Mouse (Mus musculus) testis, adult 2 months (tissue): ENCODE data around the gene Pa2g4. TPM values are rescaled to one million over a fixed set of nuclear protein-coding genes. Genes with fewer than 3 reads are reported as not detected.

Experiments used
- H3K27ac ChIP-seq: fragments of 200-500 bp; 2 replicates; pipeline ENCODE4 v1.5.1; 2012; ENCODE audit warnings: low read depth, low read length; ENCODE audit not compliant: control insufficient read depth, insufficient read depth
- H3K27me3 ChIP-seq: fragments of 200-500 bp; 2 replicates; pipeline ENCODE4 v1.6.1; 2012; ENCODE audit warnings: mild to moderate bottlenecking, low read length, moderate library complexity; ENCODE audit not compliant: control insufficient read depth, insufficient read depth
- H3K36me3 ChIP-seq: fragments of 200-500 bp; 2 replicates; pipeline ENCODE4 v1.6.1; 2012; ENCODE audit warnings: mild to moderate bottlenecking, low read length; ENCODE audit not compliant: control insufficient read depth, insufficient read depth
- H3K4me1 ChIP-seq: fragments of 200-500 bp; 2 replicates; pipeline ENCODE4 v1.6.1; 2012; ENCODE audit warnings: low read length; ENCODE audit not compliant: control insufficient read depth, insufficient read depth
- H3K4me3 ChIP-seq: fragments of 200-500 bp; 2 replicates; pipeline ENCODE4 v1.5.1; 2012; ENCODE audit warnings: low read depth, mild to moderate bottlenecking, low read length, moderate library complexity, mixed read lengths; ENCODE audit not compliant: control insufficient read depth
- CTCF ChIP-seq: fragments of 200-500 bp; IDR thresholded peaks from 2 replicates; pipeline ENCODE4 v1.5.1; 2012; ENCODE audit warnings: low read depth, mild to moderate bottlenecking, inconsistent platforms, low read length, moderate library complexity; ENCODE audit not compliant: control insufficient read depth, insufficient read depth, insufficient replicate concordance
- POLR2A ChIP-seq: fragments of 200-500 bp; IDR thresholded peaks from 2 replicates; pipeline ENCODE4 v1.6.1; 2012; ENCODE audit warnings: low read depth, mild to moderate bottlenecking, inconsistent platforms, low read length, moderate library complexity; ENCODE audit not compliant: control insufficient read depth
- polyA plus RNA-seq: library from polyadenylated mRNA; depleted of rRNA; stranded (reverse); fragments of >200 nt; gene quantifications from 2 replicates; pipeline ENCODE4 v1.2.3, GENCODE M21; 2012; rRNA removed

The Pa2g4 gene
- polyA plus RNA-seq, 1 experiment: 36.5 TPM

DNA sequence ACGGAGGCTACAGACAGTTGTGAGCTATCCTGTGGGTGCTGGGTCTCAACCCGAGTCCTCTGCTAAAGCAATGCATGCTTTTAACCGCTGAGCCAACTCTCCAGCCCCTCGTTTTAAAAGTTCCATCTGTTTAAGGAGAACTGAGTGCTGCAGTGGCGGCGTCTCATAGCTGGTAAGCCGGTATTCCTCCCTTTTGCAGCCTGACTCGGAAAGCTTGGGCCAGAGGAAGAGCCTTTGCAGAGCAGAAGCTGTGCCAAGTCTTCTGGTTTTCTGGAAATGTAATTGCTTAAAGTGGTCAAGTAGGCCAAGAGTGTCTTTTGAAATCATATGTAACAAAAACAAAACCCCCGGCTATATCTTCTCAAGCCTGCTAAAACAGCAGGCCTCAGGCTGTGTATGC, 57.5 kb downstream of the Pa2g4 start:
- H3K4me3 ChIP-seq: no peak overlapping the region
- TF ChIP-seq POLR2A (no peak), CTCF (no peak)
- no peak overlapping the region for H3K27ac ChIP-seq
- H3K4me1 ChIP-seq: peaks cover 2% of the 10 kb centered on the region
- no peaks in the 10 kb centered on the region for H3K36me3 ChIP-seq
- no peaks in the 10 kb centered on the region for H3K27me3 ChIP-seq

Other genes with a start within 250 kb of the Pa2g4 start
- gene Cnpy2, start 243.5 kb downstream of the Pa2g4 start, polyA plus RNA-seq: 7.4 and 9.2 TPM in 2 replicates
- 58.8 and 59.4 TPM in 2 replicates for gene Cs, start 228.3 kb downstream of the Pa2g4 start, polyA plus RNA-seq
- gene Coq10a, start 197.0 kb downstream of the Pa2g4 start, polyA plus RNA-seq: 21.2 TPM in 2 replicates
- 6.8 and 7.0 TPM in 2 replicates for gene Ankrd52, start 188.9 kb downstream of the Pa2g4 start, polyA plus RNA-seq
- 0.14 and 0.18 TPM in 2 replicates for gene Slc39a5, start 164.8 kb downstream of the Pa2g4 start, polyA plus RNA-seq
- 22.5 and 27.7 TPM in 2 replicates for gene Nabp2, start 154.5 kb downstream of the Pa2g4 start, polyA plus RNA-seq
- 82.6 and 84.1 TPM in 2 replicates for gene Rnf41, start 154.3 kb downstream of the Pa2g4 start, polyA plus RNA-seq
- gene Smarcc2, start 106.7 kb downstream of the Pa2g4 start, polyA plus RNA-seq: 138 and 141 TPM in 2 replicates
- 191 and 248 TPM in 2 replicates for gene Myl6, start 71.8 kb downstream of the Pa2g4 start, polyA plus RNA-seq
- 20.3 and 23.2 TPM in 2 replicates for gene Myl6b, start 67.3 kb downstream of the Pa2g4 start, polyA plus RNA-seq
- 1.6 and 3.1 TPM in 2 replicates for gene Esyt1, start 40.1 kb downstream of the Pa2g4 start, polyA plus RNA-seq
- 29.9 and 33.9 TPM in 2 replicates for gene Zc3h10, start 18.2 kb downstream of the Pa2g4 start, polyA plus RNA-seq
- 1,504 and 1,952 TPM in 2 replicates for gene Rpl41, start 16.7 kb downstream of the Pa2g4 start, polyA plus RNA-seq
- 0.77 and 2.1 TPM in 2 replicates for gene Erbb3, start 23.7 kb upstream of the Pa2g4 start, polyA plus RNA-seq
- 296 and 407 TPM in 2 replicates for gene Rps26, start 60.8 kb upstream of the Pa2g4 start, polyA plus RNA-seq
- 0.84 and 1.2 TPM in 2 replicates for gene Ikzf4, start 80.0 kb upstream of the Pa2g4 start, polyA plus RNA-seq
- gene Suox, start 108.1 kb upstream of the Pa2g4 start, polyA plus RNA-seq: 7.0 and 9.7 TPM in 2 replicates
- 27.6 and 31.1 TPM in 2 replicates for gene Rab5b, start 130.3 kb upstream of the Pa2g4 start, polyA plus RNA-seq
- gene Pmel, start 138.2 kb upstream of the Pa2g4 start, polyA plus RNA-seq: 24.6 and 27.7 TPM in 2 replicates
- gene Cdk2, start 139.0 kb upstream of the Pa2g4 start, polyA plus RNA-seq: 53.1 and 61.0 TPM in 2 replicates
- gene Dgka, start 178.9 kb upstream of the Pa2g4 start, polyA plus RNA-seq: 124 TPM in 2 replicates
- 19.5 TPM in 2 replicates for gene Pym1, start 181.9 kb upstream of the Pa2g4 start, polyA plus RNA-seq
- 1.3 and 1.6 TPM in 2 replicates for gene Mmp19, start 224.9 kb upstream of the Pa2g4 start, polyA plus RNA-seq
- 8.9 and 10.4 TPM in 2 replicates for gene Dnajc14, start 238.1 kb upstream of the Pa2g4 start, polyA plus RNA-seq
- gene Tmem198b, start 238.4 kb upstream of the Pa2g4 start, polyA plus RNA-seq: 7.7 and 8.2 TPM in 2 replicates